Mouse (Mus musculus) cortical plate, adult 2 months (tissue): Measurements from ENCODE around the gene Pias3.

ENCODE experiments used
- CTCF ChIP-seq: fragments of 200-500 bp; IDR thresholded peaks from 2 replicates; pipeline ENCODE4 v1.5.1; 2011; ENCODE audit warnings: mild to moderate bottlenecking, control low read depth, low read length; ENCODE audit not compliant: insufficient read depth; ENCODE audit errors: extremely low read depth
- POLR2A ChIP-seq: fragments of 200-500 bp; IDR thresholded peaks from 2 replicates; pipeline ENCODE4 v1.6.1; 2011; ENCODE audit warnings: mild to moderate bottlenecking, low read length, control low read depth; ENCODE audit not compliant: insufficient read depth; ENCODE audit errors: extremely low read depth

DNA sequence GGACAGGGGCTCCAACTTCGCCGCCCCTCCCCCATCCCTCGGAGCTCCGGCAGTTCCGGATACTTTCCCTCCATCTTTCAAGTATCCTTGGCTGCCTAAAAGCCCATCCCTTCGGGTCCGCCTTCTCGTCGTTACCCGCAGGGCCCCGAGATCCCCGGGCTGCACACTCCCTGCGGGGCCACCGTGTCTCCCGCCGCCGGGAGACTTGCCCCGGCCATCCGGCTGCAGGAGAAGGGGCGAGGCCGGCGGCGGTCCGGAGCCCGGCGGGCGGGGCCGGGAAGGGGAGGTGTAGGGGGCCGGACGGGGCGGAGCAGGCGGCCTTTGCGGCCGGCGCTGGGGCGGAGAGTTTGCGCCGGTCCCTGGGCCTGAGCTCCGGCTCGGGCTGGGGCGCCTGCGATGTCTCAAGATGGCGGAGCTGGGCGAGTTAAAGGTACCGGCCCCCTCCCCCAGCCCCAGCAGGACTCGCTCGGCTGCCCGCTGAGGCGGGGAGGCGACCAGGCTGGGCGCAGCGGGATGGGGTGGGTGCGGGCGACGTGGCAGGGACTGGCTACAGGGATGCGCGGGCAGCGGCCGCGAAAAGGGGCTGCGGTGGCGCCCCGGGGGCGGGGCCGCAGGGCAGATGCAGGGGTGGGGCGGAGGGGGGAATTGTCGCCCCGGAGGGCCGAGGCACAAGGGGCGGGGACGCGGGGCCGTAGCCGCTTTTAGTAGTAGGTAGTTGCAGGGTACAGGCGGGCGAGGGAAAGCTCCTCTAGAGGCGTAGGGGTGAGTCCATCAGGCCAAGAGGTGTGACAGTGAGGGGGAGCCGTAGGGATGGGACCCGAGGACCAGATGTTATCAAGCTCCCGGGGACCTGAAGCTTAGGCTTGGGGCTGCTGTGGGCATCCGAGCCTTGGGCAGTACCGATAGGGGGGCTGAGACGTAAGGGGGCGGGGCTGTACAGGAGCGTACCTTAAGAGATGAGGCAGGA is 865 bp downstream of the Pias3 start:
- TF ChIP-seq CTCF (no peak), POLR2A (no peak)
